Mouse (Mus musculus) naive thymus-derived CD4-positive, alpha-beta T cell, adult 2 months (primary cell): ENCODE measurements around the gene Arl11.

Source experiments
- DNase-seq: peaks from one replicate; pipeline ENCODE4 v3.0.0-alpha.2; 2011; ENCODE audit warnings: low read depth

Arl11 gene

DNA sequence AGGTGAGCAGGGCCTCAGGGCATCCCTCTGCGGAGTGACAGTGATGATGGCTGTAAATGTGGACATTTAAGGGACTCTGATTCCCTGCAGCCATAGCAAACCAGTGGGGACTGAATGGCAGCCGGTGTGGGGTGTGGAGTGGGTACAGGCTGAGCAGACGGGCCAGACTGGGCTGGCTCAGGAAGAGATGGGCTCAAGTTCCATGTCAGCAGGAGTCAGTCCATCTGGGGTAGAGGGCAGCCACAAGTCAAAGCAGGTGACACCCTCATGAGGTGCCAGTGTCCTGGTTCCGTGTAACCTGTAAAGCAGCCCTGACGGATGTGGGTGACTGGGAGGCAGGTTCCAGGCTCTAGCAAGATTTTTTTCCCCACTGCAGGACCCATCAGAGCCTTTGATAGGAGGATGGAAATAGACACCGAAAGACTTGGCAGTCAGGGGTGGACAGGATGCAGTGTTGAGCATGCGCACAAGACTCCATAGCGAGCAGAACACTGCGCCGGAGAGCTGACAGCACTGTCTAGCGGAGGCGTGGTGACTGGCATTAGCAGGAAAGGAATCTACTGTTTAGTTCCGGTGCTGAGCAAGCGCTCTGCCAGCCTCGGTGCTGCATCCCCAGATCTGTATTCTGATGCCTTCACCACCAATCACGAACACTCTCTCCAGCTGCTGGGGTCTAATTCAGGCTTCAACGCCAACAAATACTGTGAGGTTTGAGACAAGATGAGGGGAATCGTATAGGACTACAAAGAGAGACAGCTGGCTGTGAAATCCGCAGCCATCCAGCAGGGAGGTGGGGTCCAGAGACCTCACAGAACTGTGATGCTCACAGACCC is 18.3 kb downstream of the Arl11 start:
- peak; percentile 91 for DNase-seq

DNA sequence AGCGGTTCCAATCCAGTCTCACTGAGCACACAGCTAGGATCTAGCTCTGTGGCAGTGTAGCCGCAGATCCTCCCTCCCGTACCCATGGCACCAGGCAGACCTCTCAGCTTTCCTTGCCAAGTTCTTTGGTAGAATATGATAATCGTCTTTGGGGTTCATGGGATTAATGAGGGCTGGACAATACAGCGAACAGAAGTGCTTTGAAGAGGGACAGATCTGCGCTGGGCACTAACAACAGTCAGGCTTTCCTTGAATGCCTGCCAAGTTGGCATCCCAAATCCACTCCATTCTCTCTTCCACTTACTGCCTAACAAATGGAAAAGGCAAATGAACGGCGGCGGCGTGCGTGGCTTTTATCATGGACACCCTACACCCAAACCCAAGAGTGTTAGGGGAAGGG is 21.0 kb downstream of the Arl11 start:
- no peak for DNase-seq

DNA sequence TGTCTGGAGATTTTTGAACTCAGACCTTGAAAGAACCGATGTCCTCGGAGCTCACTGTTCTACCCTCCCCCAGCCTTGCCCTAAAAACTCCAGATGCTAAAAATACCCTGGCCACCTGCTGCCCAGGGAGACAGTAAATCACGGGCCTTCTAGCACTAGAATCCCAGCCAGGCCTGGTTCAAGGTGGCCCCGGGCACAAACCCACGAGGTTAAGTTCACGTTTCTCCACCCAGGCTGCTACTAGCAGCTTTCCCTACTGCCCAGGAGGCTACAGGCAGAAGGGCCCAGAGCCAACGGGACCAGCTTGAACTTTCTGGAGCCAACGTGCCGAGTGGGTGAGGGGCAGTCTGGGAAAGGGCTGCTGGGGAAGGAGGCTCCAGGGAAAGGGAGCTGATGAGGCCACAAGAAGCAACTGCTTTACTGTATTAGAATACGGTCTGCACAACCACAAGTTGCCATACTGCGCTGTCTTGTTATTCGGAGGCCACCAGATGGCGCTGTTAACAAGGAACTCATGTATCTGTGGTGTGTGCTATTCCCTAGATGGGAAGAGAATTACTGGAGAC is 21.5 kb downstream of the Arl11 start:
- peak; percentile 84 for DNase-seq

DNA sequence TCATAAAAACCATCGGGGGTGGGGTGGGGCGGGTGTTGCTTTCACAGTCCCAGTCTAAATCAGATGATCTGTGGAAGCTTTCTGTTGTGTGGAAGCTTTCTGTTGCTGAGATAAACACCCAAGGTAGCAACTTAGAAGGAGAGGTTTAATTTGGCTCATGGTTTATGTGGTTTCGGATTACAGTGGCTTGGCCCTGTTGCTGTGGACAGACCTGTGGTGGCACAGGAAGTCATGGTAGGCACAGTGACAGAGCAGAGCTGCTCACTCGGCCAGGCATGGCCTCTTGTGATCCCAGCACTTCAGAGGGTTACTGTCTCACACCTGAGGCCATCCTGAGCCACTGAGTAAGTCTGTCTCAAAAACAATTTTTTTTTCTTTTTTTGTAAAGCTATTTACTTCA is 29.8 kb downstream of the Arl11 start:
- no peak for DNase-seq

DNA sequence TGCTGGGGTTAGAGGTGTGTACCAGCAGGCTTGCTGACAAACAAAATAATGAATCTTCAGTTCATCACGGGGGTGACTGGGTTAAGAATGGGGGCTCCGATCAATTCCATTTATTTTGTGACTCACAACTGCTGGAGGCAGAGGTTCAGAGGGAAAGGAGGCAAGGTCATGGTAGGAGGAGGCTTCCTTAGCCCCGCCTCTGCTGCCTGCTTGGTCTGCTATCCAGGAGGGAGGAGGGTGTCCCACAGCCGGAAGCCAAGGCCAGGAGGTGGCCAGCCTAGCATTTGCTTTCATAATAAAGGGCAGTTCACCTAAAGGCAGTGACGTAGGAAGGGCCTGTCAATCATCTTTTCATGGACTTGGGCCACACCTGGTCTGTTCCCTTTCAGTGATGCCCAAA is 35.0 kb downstream of the Arl11 start:
- no peak for DNase-seq

DNA sequence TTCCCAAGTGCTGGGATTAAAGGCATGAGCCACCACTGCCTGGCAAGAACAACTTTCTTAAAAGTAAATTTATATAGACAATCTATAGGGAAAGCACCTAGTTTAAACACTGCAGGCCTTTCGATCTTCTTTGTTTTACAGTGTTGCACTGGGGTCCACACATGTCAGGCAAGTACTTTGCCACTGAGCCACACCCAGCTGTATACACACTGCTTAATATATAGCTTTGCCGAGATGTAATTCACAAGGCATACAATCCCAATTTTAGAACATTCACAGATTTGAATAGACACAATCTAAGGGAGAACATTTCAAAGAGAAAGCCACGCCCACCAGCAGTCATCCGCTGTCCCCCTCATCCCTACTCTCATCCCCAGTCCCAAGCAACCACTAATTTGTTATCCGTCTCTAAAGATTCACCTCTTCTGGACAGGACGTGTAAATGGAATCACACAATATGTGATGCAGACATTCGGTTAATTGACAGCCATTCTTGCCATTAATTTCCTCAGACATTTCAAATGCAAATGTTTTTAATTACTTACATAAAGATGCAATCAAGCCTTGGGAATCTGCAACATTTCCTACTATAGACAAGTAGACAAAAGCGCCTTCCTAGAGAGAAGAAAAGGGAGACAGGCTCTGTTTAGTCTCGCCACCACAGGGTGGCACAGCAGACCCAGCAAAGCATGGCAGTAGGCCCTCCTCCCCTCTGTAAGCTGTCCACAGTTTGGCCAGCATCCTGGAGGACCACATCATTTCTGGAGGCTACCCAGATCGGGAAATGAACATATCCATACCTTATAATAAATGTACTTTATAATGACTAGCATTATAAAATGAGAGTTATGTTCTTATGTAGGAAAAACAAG is 37.5 kb downstream of the Arl11 start:
- DNase-seq: no peak

DNA sequence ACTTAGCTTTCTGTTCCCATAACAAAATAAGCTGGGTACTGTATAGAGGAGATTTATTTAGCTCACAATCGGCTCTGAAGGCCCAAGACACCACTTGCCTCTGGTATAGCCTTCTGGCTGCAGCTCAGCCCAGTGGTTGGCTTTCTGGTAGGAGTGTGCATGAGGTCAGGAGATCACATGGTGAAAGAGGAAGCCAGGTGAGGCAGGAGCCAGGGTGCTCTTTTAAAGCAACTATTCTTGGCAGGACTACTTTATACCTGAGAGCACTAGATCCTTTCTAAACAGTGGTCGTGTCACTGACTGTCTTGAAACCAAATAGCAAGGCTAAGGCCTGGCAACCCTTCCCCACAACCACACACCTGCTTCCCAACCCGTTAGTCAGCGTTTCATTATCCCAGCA is 40.3 kb downstream of the Arl11 start:
- DNase-seq: no peak

DNA sequence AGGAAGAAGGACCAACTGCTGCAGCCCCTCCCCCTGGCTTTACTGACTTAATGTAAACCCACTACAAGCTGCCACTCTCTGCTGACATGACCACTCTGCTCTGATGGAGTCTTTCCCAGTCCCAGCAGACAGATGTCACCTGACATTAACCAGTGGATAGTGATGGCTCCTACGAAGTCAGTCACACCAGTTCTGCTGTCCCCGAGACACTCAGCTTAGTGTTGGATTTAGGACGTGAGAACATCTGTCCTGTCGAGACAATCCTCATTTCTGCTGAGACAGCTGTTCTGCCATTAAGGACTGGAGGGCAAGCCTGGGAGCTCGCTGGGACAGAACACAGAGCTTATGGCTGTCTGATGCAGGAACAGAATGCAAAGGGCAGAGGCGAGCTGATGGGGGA is 41.3 kb downstream of the Arl11 start:
- DNase-seq: no peak

DNA sequence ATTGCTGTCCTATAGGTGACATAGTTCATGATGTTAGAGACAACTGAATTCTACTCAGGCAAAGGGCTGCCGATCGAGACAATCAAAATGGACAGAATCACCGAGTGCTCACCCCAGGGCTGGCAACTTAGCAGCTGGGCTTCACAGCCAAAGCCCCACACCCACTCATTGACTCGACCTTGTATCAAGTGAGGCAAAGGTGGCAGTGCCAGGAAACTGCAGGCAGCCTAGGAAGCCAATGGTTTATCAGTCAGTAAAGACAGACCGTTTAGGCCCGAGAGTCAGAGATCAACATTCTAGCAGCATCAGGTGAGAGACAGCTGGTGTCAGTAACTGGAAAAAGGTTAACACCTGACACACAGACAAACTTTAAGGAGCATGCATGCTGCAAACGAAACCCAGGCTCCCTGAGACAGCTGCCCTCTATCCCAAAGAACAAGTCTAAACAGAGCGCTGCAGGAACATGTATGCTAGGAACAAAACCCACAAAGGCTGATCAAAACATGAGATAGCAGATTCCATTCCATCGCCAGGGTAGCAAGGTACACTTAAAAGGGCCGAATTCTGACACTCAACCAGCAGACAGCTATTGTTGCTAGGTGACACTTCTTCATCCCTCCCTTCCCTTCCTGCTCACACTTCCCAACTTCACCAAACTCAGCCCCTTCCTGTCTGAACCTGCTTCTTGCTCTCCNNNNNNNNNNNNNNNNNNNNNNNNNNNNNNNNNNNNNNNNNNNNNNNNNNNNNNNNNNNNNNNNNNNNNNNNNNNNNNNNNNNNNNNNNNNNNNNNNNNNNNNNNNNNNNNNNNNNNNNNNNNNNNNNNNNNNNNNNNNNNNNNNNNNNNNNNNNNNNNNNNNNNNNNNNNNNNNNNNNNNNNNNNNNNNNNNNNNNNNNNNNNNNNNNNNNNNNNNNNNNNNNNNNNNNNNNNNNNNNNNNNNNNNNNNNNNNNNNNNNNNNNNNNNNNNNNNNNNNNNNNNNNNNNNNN is 45.0 kb downstream of the Arl11 start:
- no peak for DNase-seq

DNA sequence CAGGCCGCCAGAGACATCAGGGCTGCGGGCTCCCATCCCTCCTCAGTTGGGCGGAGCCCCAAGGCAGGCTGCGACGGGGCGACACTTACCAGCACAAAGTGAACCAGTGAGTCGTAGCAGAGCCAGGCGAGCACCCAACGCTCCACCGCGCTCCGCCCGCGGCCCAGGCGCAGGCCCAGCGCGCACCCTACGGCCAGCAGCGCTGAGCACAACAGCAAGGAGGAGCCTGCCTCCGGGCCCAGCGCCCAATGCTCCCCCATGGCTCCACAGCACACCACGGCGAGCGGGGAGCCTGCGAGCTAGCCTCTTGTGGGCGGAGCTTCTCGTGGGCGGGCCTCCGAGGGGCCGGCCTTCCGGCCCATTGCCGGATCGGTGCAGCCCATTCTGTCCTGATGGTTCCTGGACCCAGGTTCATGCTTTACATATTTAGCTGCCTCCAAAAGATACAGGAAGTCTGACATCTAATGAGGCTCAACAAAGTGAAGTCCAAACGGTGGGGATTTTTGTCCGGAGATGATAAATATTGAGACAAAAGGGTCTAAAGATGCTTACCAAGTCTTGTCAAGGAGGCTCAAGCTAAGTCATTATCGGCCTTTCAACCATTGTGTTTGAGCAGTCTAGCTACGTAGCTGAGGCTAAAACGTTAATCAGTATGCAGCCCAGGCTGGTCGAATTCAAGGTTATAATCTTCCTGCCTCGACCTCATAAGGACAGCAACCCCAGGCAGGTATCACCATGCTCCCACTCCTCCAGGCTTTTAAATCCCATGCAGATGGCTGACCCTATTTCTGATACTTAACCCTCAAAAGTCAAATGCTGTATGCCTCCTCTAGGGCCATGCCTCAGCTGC is 50.8 kb downstream of the Arl11 start, which contains the start of gene Ebpl:
Gene Ebpl (minus strand): TSS at position 309 of the 850 bp plus-strand sequence.
- peak; percentile 91 for DNase-seq

DNA sequence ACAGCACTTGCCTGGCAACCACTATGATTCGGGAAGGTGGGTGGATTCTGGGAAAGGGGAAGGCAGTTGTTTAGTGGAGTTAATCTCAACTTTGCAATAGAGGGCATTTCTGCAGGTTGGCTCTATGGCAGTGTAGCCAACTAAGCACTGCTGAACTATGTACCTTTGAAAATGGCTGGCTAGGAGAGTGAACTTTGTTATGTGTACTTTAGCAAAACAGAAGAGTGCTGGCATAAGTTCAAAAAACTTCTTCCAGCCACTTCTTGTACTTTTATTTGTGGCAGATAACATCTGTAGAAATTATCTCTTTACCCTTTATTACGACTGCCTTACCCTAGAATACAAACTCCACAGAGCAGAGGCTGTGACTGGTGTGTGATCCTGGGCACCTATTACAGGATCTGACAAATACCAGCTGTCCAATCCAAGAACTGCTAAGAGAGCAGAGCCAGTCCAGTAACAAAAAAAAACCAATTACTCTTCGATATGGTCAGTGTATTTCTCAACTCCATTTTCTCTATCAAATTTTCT is 51.5 kb downstream of the Arl11 start:
- DNase-seq: no peak
